Mouse (Mus musculus): Measurements from ENCODE around the gene Speg. TPM values are rescaled to one million over a fixed set of nuclear protein-coding genes. Genes with fewer than 3 reads are reported as not detected.
A peak's percentile ranks its signal among the peaks of the same experiment; 100 is the strongest.

The Speg gene
- polyA plus RNA-seq, 1 experiment, result 5.7 TPM

GRCm38 (mm10) chr1:75358009-75358408 lies 17.1 kb upstream of the Speg start:
- H3K4me1 ChIP-seq (ENCODE audit: control insufficient read depth, insufficient read depth, insufficient read length, low read length), result peaks cover 2% of the 10 kb centered on the region; the same call in 1 of the 2 replicates
- no peak overlapping the region for H3K4me3 ChIP-seq (ENCODE audit: insufficient read depth, low read depth, low read length)
- H3K27ac ChIP-seq (replicated peaks; ENCODE audit: low read depth, low read length), result peak overlapping the region; percentile 66

DNA sequence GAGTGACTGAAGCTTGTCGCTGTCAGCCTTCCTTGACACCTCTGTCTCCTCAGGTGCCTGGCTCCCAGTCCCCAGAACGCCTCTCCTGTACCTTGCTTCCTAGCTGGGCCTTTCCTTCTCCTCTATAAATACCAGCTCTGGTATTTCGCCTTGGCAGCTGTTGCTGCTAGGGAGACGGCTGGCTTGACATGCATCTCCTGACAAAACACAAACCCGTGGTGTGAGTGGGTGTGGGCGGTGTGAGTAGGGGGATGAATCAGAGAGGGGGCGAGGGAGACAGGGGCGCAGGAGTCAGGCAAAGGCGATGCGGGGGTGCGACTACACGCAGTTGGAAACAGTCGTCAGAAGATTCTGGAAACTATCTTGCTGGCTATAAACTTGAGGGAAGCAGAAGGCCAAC lies 15.8 kb upstream of the Speg start:
- Histone ChIP-seq H3K4me3 (ENCODE audit: insufficient read depth, low read depth, low read length) (no peak overlapping the region), H3K4me1 (ENCODE audit: control insufficient read depth, insufficient read depth, insufficient read length, low read length) (peaks cover 2% of the 10 kb centered on the region; the same call in 1 of the 2 replicates), H3K27ac (replicated peaks; ENCODE audit: low read depth, low read length) (no peak overlapping the region)

DNA sequence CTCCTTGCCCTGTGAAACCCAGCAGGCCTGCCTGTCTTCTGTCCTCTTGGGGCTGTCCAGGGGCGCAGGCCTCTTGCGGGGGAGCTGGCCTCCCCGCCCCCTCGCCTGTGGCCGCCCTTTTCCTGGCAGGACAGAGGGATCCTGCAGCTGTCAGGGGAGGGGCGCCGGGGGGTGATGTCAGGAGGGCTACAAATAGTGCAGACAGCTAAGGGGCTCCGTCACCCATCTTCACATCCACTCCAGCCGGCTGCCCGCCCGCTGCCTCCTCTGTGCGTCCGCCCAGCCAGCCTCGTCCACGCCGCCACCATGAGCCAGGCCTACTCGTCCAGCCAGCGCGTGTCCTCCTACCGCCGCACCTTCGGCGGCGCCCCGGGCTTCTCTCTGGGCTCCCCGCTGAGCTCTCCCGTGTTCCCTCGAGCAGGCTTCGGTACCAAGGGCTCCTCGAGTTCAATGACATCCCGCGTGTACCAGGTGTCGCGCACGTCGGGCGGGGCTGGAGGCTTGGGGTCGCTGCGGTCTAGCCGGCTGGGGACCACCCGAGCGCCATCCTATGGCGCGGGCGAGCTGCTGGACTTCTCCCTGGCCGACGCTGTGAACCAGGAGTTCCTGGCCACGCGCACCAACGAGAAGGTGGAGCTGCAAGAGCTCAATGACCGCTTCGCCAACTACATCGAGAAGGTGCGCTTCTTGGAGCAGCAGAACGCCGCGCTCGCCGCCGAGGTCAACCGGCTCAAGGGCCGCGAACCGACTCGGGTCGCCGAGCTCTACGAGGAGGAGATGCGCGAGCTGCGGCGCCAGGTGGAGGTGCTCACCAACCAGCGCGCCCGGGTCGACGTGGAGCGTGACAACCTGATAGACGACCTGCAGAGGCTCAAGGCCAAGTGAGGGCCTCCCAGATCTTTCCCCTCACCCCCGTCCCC lies 14.7 kb upstream of the Speg start, which contains the start of gene Des:
Gene Des (plus strand): TSS at position 218 of the 920 bp plus-strand sequence.
- H3K4me3 ChIP-seq (ENCODE audit: insufficient read depth, low read depth, low read length), result peak within 1 kb of the TSS; percentile 21; the same call in 1 of the 2 replicates
- H3K4me1 ChIP-seq (ENCODE audit: control insufficient read depth, insufficient read depth, insufficient read length, low read length), result peaks cover 2% of the 10 kb centered on the region; the same call in 1 of the 2 replicates
- H3K27ac ChIP-seq (replicated peaks; ENCODE audit: low read depth, low read length), result no peak within 1 kb of the TSS

- peak overlapping the region; percentile 75 for H3K27ac ChIP-seq (replicated peaks; ENCODE audit: low read depth, low read length)
- H3K4me1 ChIP-seq (ENCODE audit: control insufficient read depth, insufficient read depth, insufficient read length, low read length), result peaks cover 2% of the 10 kb centered on the region; the same call in 1 of the 2 replicates
- no peak overlapping the region for H3K4me3 ChIP-seq (ENCODE audit: insufficient read depth, low read depth, low read length)
Observed at GRCm38 (mm10) chr1:75361123-75361522, 14.0 kb upstream of the Speg start.

GRCm38 (mm10) chr1:75361750-75362149 lies 13.3 kb upstream of the Speg start:
- Histone ChIP-seq H3K4me1 (ENCODE audit: control insufficient read depth, insufficient read depth, insufficient read length, low read length) (peaks cover 2% of the 10 kb centered on the region; the same call in 1 of the 2 replicates), H3K4me3 (ENCODE audit: insufficient read depth, low read depth, low read length) (peak overlapping the region; percentile 43), H3K27ac (replicated peaks; ENCODE audit: low read depth, low read length) (peak overlapping the region; percentile 81)

DNA sequence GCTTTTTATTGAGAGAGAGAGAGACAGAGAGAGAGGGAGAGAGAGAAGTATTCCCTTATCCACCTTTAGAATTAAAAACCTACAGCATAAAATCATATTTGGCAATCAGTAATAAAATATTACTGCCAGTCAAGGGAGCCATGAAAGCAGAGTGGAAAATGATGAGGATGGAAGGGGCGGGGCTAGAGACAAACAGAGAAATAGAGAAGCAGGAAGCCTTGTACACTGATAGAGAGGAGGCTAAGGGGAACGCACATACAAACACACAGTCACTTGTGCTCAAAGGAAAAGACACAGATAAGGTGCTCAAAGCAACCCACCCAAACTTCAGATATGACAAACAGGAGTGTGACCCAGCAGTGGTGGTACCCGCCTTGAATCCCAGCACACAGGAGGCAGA lies 11.2 kb upstream of the Speg start:
- H3K27ac ChIP-seq (replicated peaks; ENCODE audit: low read depth, low read length), result no peak overlapping the region
- no peaks in the 10 kb centered on the region; the same call in 1 of the 2 replicates for H3K4me1 ChIP-seq (ENCODE audit: control insufficient read depth, insufficient read depth, insufficient read length, low read length)
- H3K4me3 ChIP-seq (ENCODE audit: insufficient read depth, low read depth, low read length), result no peak overlapping the region

DNA sequence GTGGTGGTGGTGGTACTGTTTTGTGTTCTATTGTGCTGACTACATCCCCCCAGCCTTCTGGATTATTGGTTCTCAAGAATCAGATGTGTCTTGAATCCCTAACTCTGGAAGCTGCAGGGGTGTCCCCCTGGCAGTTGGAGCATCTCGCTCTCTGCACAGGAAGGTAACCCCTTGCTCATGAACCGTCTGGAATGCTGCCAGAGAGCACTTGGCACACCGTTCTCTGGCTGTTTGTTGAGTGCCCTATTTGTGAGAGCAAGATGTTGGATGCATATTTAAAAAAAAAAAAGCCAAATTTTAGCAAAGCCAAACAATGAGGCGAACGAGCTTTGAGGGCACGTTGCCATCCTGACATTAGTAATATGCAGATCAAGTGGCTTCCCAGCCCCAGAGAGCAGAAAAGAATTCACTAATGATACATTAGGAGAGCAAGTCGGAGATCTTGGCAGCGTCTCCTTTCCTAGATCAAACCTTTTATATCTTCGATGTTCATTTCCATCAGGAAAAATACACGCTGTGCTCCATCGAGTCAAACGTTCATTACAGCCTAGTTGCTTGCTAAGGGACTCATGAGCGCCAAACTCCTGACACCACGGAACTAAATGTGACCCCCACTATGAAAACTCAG lies 9.5 kb upstream of the Speg start:
- Histone ChIP-seq H3K4me1 (ENCODE audit: control insufficient read depth, insufficient read depth, insufficient read length, low read length) (no peaks in the 10 kb centered on the region; the same call in 1 of the 2 replicates), H3K27ac (replicated peaks; ENCODE audit: low read depth, low read length) (no peak overlapping the region), H3K4me3 (ENCODE audit: insufficient read depth, low read depth, low read length) (no peak overlapping the region)

DNA sequence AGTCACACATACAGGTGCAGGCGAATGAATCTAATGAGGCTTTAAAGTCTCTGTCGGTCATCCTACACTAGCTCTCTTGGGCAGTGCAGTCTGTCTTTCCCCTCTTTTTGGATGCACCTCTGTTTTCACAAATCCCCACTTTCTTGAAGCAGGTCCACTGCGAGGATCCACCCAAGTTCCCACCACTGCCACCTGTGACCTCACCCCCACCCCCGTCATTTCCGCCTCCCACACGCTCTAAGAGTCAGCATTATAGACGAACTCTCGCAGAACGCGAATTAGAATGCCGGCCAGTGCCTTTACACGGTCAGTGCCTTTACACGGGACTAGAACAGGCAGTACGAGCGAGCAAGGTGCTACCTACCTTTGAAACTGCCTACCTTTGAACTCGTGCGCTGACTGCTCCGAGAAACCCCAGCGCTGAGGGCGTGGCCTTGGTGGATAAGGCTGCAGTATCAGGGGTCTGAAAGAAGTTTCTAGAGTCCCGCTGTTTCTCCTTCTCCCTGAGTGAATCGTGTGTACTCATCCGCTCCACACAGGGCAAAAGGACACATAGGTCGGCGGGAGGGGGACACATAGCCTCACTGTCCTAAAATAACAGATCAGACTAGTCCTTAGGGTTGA lies 5.6 kb upstream of the Speg start:
- H3K27ac ChIP-seq (replicated peaks; ENCODE audit: low read depth, low read length), result no peak overlapping the region
- peaks cover 2% of the 10 kb centered on the region; the same call in 1 of the 2 replicates for H3K4me1 ChIP-seq (ENCODE audit: control insufficient read depth, insufficient read depth, insufficient read length, low read length)
- no peak overlapping the region for H3K4me3 ChIP-seq (ENCODE audit: insufficient read depth, low read depth, low read length)

- 0 out of 2 replicates have a peak overlapping the region, but pooled peaks have one; percentile 9 for H3K4me3 ChIP-seq (ENCODE audit: insufficient read depth, low read depth, low read length)
- peak overlapping the region; percentile 76 for H3K27ac ChIP-seq (replicated peaks; ENCODE audit: low read depth, low read length)
Observed at GRCm38 (mm10) chr1:75369984-75370660, 5.0 kb upstream of the Speg start.

DNA sequence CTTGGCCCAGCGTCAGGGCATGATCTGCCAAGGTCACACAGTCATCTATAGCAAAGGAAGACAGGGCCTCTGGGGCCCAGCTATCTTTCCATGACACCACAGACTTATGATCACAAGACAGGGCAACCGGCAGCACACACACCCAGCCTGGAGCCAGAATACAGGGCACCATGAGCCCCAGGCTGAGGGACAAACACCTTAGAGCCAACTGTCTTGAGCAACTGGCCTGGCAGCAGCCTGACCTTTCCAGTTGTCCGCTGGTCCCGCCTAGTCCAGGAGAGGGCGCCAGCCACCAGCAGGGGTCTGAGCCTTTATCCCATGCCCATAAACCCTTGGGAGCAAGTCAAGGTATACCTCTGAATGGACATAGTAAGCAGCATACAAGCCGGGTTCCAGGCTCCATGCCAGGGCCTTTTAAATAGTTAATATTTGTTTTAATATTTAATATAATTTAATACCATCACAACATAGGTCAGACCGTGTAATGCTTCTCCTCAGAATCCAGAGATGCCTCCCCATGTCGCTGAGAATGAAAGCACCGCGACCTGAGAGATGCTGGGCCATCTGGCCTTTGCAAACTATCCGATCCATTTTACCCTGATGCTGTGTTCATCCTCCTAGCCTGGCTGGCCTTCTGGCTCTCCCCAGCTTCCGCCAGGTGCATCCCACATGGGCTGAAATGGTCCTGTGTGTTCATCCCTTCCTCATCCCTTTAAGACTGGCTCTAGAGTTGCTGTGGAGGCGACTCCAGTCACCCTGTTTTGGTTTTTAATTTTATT lies 3.6 kb upstream of the Speg start:
- Histone ChIP-seq H3K4me1 (ENCODE audit: control insufficient read depth, insufficient read depth, insufficient read length, low read length) (peaks cover 4% of the 10 kb centered on the region; the same call in 1 of the 2 replicates), H3K4me3 (ENCODE audit: insufficient read depth, low read depth, low read length) (no peak overlapping the region), H3K27ac (replicated peaks; ENCODE audit: low read depth, low read length) (peak overlapping the region; percentile 66)

More at GRCm38 (mm10) chr1:75369984-75370660, 5.0 kb upstream of the Speg start:
- peaks cover 2% of the 10 kb centered on the region; the same call in 1 of the 2 replicates for H3K4me1 ChIP-seq (ENCODE audit: control insufficient read depth, insufficient read depth, insufficient read length, low read length)

DNA sequence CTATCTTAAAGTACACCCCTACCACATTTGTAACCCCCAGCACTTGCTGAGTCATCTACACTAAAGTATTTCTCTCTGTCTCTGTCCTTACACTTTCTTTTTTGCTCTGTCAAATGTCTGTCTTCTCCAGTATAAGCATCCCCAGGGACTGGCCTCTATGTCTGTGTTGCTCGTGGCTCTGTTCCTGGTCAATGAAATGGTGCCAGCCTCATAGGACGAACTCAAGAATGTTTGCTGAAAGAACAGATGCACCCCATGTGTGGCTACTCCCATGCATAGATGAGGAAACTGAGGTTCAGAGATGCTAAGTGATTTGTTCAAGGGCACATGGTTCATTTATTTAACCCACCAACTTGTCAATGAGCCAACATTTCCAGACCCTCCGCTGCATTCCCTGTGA lies 2.6 kb upstream of the Speg start:
- Histone ChIP-seq H3K4me1 (ENCODE audit: control insufficient read depth, insufficient read depth, insufficient read length, low read length) (peaks cover 4% of the 10 kb centered on the region; the same call in 1 of the 2 replicates), H3K27ac (replicated peaks; ENCODE audit: low read depth, low read length) (0 out of 2 replicates have a peak overlapping the region, but pooled peaks have one; percentile 18), H3K4me3 (ENCODE audit: insufficient read depth, low read depth, low read length) (no peak overlapping the region)

- Histone ChIP-seq H3K4me3 (ENCODE audit: insufficient read depth, low read depth, low read length) (no peak overlapping the region), H3K27ac (replicated peaks; ENCODE audit: low read depth, low read length) (no peak overlapping the region), H3K4me1 (ENCODE audit: control insufficient read depth, insufficient read depth, insufficient read length, low read length) (peaks cover 4% of the 10 kb centered on the region; the same call in 1 of the 2 replicates)
Observed at GRCm38 (mm10) chr1:75373276-75373675, 1.8 kb upstream of the Speg start.

GRCm38 (mm10) chr1:75379196-75379595 lies 4.1 kb downstream of the Speg start:
- H3K4me1 ChIP-seq (ENCODE audit: control insufficient read depth, insufficient read depth, insufficient read length, low read length), result 0 out of 2 replicates have a peak, but pooled peaks cover 2% of the 10 kb centered on the region
- no peak overlapping the region for H3K27ac ChIP-seq (replicated peaks; ENCODE audit: low read depth, low read length)
- H3K4me3 ChIP-seq (ENCODE audit: insufficient read depth, low read depth, low read length), result no peak overlapping the region

DNA sequence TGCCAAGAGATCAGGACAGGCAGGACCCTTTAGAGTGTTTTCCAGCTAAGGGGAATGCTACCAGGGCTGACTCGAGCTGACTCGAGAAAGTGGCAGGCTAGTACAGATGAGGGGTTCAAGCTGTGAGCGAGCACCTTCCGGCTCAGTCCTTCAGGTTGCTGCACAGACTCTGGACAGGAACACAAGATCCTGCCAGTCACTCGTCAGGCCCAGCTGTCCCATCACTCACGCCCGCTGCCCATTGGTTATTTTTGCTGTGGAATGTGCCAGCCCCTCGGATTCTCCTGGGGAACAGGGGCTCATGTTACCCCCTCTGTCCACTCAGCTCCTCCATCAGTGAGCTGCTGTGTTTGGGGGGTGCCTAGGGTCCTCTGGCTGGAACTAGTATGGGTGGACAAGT lies 4.8 kb downstream of the Speg start:
- H3K4me3 ChIP-seq (ENCODE audit: insufficient read depth, low read depth, low read length), result no peak overlapping the region
- 0 out of 2 replicates have a peak, but pooled peaks cover 2% of the 10 kb centered on the region for H3K4me1 ChIP-seq (ENCODE audit: control insufficient read depth, insufficient read depth, insufficient read length, low read length)
- H3K27ac ChIP-seq (replicated peaks; ENCODE audit: low read depth, low read length), result no peak overlapping the region

Data from brown adipose tissue, adult 24 weeks (tissue).